Mouse (Mus musculus): ENCODE data around the gene Rfng. TPM values are rescaled to one million over a fixed set of nuclear protein-coding genes. Genes with fewer than 3 reads are reported as not detected.
A peak's percentile ranks its signal among the peaks of the same experiment; 100 is the strongest.
"Not testable (repeated sequence)": the region's sequence is repeated elsewhere in the genome, so short reads cannot be mapped to it uniquely, and the experiment has no call there.

Rfng gene
- polyA plus RNA-seq (2015; fragmentation: Nextera tagmentation; extraction: Ambion mirVana) = 6.2 and 6.3 TPM in 2 replicates

DNA sequence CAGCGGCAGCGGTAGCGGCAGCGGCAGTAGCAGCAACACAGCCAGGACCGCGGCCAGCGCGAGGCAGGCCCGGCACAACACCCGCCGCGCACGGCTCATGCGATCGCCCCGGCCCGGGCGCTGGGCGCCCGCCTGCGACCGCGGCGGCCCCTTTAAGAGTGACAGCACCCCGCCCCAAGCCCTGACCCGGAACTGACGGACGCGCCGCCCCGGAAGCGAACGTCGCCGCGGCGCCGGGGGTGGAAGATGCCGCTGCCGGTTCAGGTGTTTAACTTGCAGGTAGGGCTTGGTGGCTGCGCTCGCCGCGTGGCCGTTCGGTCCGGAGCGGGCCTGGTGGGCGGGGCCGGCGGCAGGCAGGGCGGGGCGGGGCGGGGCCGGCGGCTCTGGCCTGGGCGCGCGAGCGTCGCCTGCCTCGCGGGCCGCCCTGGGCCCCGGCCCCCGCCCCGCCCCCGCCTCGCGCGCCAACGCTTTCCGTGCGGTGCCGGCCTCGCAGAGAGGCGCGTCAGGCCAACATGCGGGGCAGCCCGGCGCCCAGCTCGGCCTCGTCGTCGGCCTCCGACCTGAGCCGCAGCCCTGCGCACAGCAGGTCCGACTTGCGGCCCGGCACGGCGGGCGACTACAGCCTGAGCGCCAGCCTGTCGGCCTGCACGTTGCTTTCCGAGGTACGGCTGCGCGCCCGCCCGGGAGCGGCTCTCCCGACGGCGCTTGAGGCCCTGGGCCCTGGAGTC is at the start of gene Rfng, which contains the start of gene Gps1:
Gene Rfng, minus strand, starts transcription at position 144 of the 728 bp plus-strand sequence.
Gene Gps1, plus strand, starts transcription at position 209 of the 728 bp plus-strand sequence.
- Histone ChIP-seq H3K9ac (replicated peaks) (peak within 1 kb of the TSS; percentile 88), H3K4me2 (ENCODE audit: low read depth, low read length) (peak within 1 kb of the TSS; percentile 100), H3K27ac (ENCODE audit: low read depth) (peak within 1 kb of the TSS; percentile 77), H3K36me3 (replicated peaks; ENCODE audit: insufficient read depth, low read length) (peaks cover 21% of the 10 kb centered on the region), H3K4me3 (ENCODE audit: low read depth, low read length) (peak within 1 kb of the TSS; percentile 90), H3K9me3 (ENCODE audit: low read length) (no peaks in the 10 kb centered on the region), H3K4me1 (ENCODE audit: insufficient read depth) (peaks cover 19% of the 10 kb centered on the region), H3K27me3 (ENCODE audit: insufficient read depth, low read length) (no peaks in the 10 kb centered on the region)
- WGBS (ENCODE audit: insufficient replicate concordance) = under 1% methylated on average over 77 of the region's 107 CpGs
- ATAC-seq = peak; percentile 79
- TF ChIP-seq EP300 (IDR thresholded peaks at IDR 0.05; ENCODE audit: low read depth) = no peak
- TF ChIP-seq CTCF (IDR thresholded peaks at IDR 0.05; ENCODE audit: low read depth) = no peak
- DNase-seq = peak; percentile 89

DNA sequence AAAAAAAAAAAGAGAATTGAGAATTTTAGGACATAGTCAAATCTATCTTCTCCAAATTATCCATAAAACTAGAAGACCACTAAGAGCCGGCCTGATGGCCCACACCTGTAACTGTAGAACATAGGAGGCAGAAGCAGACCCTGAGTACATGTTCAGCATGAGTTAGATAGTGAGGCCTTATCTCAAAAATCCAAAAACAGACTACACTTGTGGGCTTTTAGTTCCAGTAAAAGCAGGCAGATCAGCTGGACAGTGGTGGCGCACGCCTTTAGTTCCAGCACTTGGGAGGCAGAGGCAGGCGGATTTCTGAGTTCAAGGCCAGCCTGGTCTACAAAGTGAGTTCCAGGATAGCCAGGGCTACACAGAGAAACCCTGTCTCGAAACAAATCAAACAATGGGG is 49.0 kb upstream of the Rfng start:
- not testable (repeated sequence) for H3K4me3 ChIP-seq (ENCODE audit: low read depth, low read length); H3K27me3 ChIP-seq (ENCODE audit: insufficient read depth, low read length); H3K4me2 ChIP-seq (ENCODE audit: low read depth, low read length); H3K27ac ChIP-seq (ENCODE audit: low read depth); ATAC-seq; H3K9ac ChIP-seq (replicated peaks); H3K36me3 ChIP-seq (replicated peaks; ENCODE audit: insufficient read depth, low read length); DNase-seq; H3K9me3 ChIP-seq (ENCODE audit: low read length)
- whole genome bisulfite sequencing (ENCODE audit: insufficient replicate concordance) = 70% methylated on average over 5 of the region's 5 CpGs
- peaks cover 16% of the 10 kb centered on the region for H3K4me1 ChIP-seq (ENCODE audit: insufficient read depth)

DNA sequence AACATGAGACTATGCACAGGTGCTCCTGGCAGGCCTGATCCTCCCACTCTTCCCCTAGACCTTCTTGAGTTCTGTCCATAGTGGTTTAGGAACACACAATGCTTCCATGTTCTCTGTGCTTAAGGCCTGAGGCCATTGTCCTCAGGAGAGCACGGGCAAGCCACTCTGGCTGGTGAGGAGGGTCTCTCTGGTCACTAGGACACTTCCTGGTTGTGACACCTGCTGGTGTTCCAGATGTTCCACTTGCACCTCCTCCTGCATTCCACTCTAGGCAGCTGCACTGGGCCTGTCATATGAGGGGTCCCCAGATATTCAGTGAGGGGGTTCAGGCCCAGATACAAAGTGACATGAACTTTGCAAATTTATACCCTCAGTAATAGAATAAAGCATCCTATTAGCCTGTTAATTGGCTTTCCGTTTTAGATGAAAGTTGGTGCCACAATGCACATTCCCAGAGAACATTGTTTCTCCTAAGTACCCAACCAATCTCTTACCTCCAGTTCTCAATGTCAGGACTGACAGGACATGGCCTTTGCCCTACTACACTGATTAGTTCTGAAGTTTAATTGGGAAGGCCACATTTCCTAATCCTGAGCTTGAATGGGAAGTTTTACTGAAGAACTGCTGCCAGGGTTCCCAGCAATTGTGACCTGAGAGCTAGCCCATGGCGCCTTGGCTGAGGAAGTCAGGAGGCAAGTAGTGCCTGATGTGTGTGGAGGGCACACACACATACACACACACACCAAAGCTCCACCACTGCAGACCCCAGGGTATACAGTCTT is 47.8 kb upstream of the Rfng start:
- H3K4me3 ChIP-seq (ENCODE audit: low read depth, low read length) = no peak overlapping the region
- ATAC-seq = no peak
- H3K27ac ChIP-seq (ENCODE audit: low read depth) = peak overlapping the region; percentile 16; the same call in 1 of the 2 replicates
- H3K27me3 ChIP-seq (ENCODE audit: insufficient read depth, low read length) = no peaks in the 10 kb centered on the region
- no peaks in the 10 kb centered on the region for H3K36me3 ChIP-seq (replicated peaks; ENCODE audit: insufficient read depth, low read length)
- H3K4me1 ChIP-seq (ENCODE audit: insufficient read depth) = peaks cover 16% of the 10 kb centered on the region
- no peak overlapping the region for H3K4me2 ChIP-seq (ENCODE audit: low read depth, low read length)
- no peaks in the 10 kb centered on the region for H3K9me3 ChIP-seq (ENCODE audit: low read length)
- 79% methylated on average over 3 of the region's 3 CpGs for WGBS (ENCODE audit: insufficient replicate concordance)
- no peak for TF ChIP-seq CTCF (IDR thresholded peaks at IDR 0.05; ENCODE audit: low read depth)
- no peak for TF ChIP-seq EP300 (IDR thresholded peaks at IDR 0.05; ENCODE audit: low read depth)
- no peak overlapping the region for H3K9ac ChIP-seq (replicated peaks)
- DNase-seq = no peak

DNA sequence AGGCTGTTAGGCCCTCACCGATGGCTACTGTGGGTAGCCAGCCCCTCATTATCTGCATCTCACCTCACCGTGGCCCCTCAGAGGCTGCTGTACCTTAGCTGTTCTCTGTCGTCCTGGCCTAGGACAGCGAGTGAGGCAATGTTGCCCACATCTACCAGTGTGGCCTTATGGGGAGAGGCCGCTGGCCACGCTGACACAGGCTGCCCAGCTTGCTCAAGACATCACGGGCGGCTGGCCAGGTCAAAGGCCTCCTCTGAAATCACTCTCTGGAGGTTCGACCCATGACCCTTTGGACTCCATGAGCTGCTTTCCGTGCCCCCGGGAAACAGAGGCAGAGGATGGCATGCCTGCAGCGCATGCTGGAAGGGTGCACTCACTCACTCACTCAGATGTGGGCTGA is 46.7 kb upstream of the Rfng start:
- Histone ChIP-seq H3K9me3 (ENCODE audit: low read length) (no peaks in the 10 kb centered on the region), H3K4me1 (ENCODE audit: insufficient read depth) (peaks cover 16% of the 10 kb centered on the region), H3K27ac (ENCODE audit: low read depth) (peak overlapping the region; percentile 36), H3K4me2 (ENCODE audit: low read depth, low read length) (no peak overlapping the region), H3K9ac (replicated peaks) (no peak overlapping the region), H3K27me3 (ENCODE audit: insufficient read depth, low read length) (no peaks in the 10 kb centered on the region), H3K4me3 (ENCODE audit: low read depth, low read length) (no peak overlapping the region), H3K36me3 (replicated peaks; ENCODE audit: insufficient read depth, low read length) (no peaks in the 10 kb centered on the region)
- TF ChIP-seq EP300 (IDR thresholded peaks at IDR 0.05; ENCODE audit: low read depth) = no peak
- TF ChIP-seq CTCF (IDR thresholded peaks at IDR 0.05; ENCODE audit: low read depth) = no peak
- peak; percentile 87 for ATAC-seq
- 63% methylated on average over 12 of the region's 12 CpGs for WGBS (ENCODE audit: insufficient replicate concordance)
- DNase-seq = peak; percentile 76

DNA sequence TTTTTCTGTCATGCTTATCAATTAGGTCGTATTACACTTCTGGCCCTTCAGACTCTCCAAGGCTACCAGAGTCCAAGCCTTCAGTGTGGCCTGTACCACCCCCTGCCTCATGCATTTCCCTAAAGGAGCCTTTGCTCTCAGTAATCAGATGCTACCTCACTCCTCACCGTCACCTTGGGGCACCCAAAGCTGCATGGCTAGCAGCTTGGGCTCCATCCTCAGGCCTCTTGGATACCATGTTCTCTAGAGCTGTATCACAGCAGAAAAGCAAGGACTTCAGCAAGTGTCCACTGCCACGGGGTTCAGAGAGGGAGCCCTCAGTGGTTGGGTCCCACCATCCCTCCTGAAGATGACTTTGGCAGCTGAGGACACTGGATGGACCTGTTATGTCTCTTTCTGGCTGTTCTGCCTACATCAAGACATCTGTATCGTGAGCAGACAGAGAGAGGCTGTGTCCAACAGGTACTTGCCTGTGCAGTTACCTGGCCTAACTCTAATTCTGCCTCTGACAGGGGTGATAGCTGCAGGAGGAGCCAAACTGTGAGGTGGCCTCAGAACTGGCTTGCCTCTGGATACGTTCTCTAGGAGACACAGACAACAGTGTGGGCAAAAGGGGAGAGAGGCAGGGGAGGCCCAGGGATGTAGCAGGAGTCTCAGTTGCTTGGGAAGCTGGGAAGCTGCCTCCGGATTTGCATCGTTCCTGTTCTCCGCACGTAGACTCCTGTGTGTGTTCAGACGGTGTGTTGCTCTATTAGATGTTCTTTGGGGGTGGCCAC is 45.9 kb upstream of the Rfng start:
- no peak overlapping the region for H3K4me3 ChIP-seq (ENCODE audit: low read depth, low read length)
- DNase-seq = no peak
- H3K9me3 ChIP-seq (ENCODE audit: low read length) = no peaks in the 10 kb centered on the region
- WGBS (ENCODE audit: insufficient replicate concordance) = 86% methylated on average over 10 of the region's 10 CpGs
- H3K4me2 ChIP-seq (ENCODE audit: low read depth, low read length) = no peak overlapping the region
- peaks cover 24% of the 10 kb centered on the region for H3K4me1 ChIP-seq (ENCODE audit: insufficient read depth)
- peak overlapping the region; percentile 36 for H3K27ac ChIP-seq (ENCODE audit: low read depth)
- TF ChIP-seq EP300 (IDR thresholded peaks at IDR 0.05; ENCODE audit: low read depth) (no peak), CTCF (IDR thresholded peaks at IDR 0.05; ENCODE audit: low read depth) (no peak)
- no peak for ATAC-seq
- no peaks in the 10 kb centered on the region for H3K36me3 ChIP-seq (replicated peaks; ENCODE audit: insufficient read depth, low read length)
- no peak overlapping the region for H3K9ac ChIP-seq (replicated peaks)
- no peaks in the 10 kb centered on the region for H3K27me3 ChIP-seq (ENCODE audit: insufficient read depth, low read length)

DNA sequence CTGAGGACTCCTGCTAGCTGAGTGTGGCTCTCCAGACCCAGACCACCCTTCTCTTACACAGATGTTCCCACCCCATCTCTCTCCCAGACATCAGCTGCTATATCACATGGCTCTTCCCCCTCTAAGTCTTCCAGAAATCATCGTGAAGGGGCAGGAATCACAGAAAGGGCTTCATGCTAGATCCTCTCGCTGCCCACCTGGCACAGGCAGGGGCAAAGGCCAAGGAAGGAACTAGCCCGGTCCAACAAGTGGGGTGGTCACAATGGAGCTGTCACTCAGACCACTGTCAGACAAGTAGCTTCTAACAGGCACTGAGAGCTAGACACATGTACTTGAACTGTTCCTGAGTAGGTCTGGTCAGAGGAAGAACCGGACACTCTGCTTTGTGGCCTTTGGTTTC is 44.4 kb upstream of the Rfng start:
- WGBS (ENCODE audit: insufficient replicate concordance) = 75% methylated on average over 4 of the region's 4 CpGs

More for the DNA sequence above, 44.4 kb upstream of the Rfng start:
- H3K4me1 ChIP-seq (ENCODE audit: insufficient read depth) = peaks cover 18% of the 10 kb centered on the region
- H3K27ac ChIP-seq (ENCODE audit: low read depth) = no peak overlapping the region
- no peaks in the 10 kb centered on the region for H3K36me3 ChIP-seq (replicated peaks; ENCODE audit: insufficient read depth, low read length)
- H3K4me3 ChIP-seq (ENCODE audit: low read depth, low read length) = no peak overlapping the region
- no peaks in the 10 kb centered on the region for H3K27me3 ChIP-seq (ENCODE audit: insufficient read depth, low read length)
- H3K9ac ChIP-seq (replicated peaks) = no peak overlapping the region
- H3K4me2 ChIP-seq (ENCODE audit: low read depth, low read length) = no peak overlapping the region
- no peak for DNase-seq
- TF ChIP-seq EP300 (IDR thresholded peaks at IDR 0.05; ENCODE audit: low read depth) (no peak), CTCF (IDR thresholded peaks at IDR 0.05; ENCODE audit: low read depth) (no peak)
- no peak for ATAC-seq
- H3K9me3 ChIP-seq (ENCODE audit: low read length) = no peaks in the 10 kb centered on the region

Measured in liver, postnatal 0 days (tissue).